Mouse (Mus musculus) liver, embryonic 14.5 days (tissue): Measurements from ENCODE around the gene Map2k5.

Experiments
- CTCF ChIP-seq: IDR thresholded peaks from 2 replicates; pipeline ENCODE4 v1.5.1; 2016; ENCODE audit warnings: antibody characterized with exemption, low read depth, control low read depth
- EP300 ChIP-seq: IDR thresholded peaks from 2 replicates; pipeline ENCODE4 v1.6.1; 2016; ENCODE audit warnings: antibody characterized with exemption, low read depth

GRCm38 (mm10) chr9:63133659-63134058 is 244.0 kb downstream of the Map2k5 start:
- TF ChIP-seq CTCF (no peak), EP300 (no peak)
